Mouse (Mus musculus) telencephalon, adult 2 months (tissue): ENCODE data around the gene Atp8b3.

ENCODE experiments used
- DNase-seq: peaks from one replicate; pipeline ENCODE4 v3.0.0-alpha.2; 2011; ENCODE audit warnings: low read depth, low spot score

The Atp8b3 gene

DNA sequence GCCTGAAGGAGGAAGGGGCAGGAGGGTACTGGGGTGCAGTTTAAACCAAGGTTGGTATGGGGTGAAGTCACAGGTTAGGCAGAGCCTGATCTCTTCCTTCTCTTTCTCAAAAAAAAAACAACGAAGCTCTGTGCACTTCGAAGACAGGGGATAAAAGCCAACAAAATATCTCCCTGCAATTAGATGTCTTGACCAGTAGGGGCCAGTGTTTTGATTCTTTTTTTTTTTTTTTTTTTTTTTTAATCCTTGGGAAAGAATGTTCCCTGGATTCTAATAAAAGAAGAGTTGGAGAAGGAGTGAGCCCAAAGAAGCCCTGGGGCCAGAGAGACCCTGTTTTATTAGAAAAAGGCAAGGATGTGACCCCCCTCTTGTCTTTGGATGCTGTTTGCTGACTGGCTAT lies 19.6 kb downstream of the Atp8b3 start:
- no peak for DNase-seq

GRCm38 (mm10) chr10:80513739-80514138 lies 25.2 kb downstream of the Atp8b3 start:
- no peak for DNase-seq

DNA sequence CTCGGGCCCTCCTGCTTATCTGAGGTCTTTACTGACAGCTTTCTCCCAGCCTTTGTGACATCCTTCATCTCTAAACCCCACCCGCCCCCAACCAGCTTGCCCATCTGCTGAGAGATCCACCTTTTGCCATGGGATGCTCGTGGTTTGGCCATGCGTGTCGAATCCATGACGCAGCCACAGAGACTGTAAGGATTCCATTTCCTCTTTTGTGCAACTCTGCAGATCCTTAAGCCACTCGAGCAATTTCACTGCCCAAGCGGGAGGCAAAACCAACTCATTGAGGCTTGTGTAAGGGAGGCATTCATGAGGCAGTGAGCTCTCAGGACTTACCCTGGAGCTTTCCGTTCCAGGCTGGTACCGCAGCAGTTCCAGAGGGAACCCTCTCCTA lies 28.7 kb downstream of the Atp8b3 start:
- DNase-seq = no peak

- DNase-seq = peak; percentile 23
These were observed 29.3 kb downstream of the Atp8b3 start for GRCm38 (mm10) chr10:80509412-80510272.

DNA sequence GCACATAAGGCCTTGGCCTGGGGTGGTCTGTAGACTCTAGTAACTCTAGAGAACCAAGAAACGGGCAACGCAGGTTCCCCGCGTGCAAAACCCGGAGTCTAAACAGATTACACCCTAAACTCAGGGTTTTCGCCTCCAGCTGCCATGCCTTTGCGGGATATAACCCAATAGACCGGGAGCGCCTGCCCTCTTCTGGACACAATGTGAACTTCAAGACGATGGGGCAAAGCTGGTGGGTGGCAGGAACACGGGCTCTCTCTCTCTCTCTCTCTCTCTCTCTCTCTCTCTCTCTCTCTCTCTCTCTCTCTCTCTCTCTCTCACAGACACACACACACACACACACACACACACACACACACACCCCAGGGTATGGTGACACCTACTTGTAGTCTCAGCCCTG lies 32.7 kb downstream of the Atp8b3 start:
- peak; percentile 4 for DNase-seq

DNA sequence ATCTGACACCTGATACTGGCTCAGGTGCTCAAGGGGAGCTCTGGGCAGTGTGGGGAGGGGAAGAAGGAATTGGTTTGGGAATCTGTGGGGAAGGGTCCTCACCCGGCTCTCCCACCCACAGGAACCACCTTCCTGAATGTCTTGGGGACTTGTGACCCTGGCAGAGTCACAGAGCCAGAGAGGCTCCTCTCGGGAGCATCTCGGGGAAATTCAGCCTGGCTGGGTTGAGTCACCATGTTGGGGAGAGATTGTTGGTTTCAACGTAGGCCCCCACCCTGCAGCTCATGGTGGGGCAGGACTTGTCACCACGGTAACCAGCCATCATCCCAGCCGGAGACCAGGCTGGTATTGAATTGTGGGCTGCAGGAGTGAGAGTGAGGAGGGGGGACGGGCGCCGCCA lies 34.2 kb downstream of the Atp8b3 start:
- no peak for DNase-seq

GRCm38 (mm10) chr10:80503599-80504220 lies 35.2 kb downstream of the Atp8b3 start:
- DNase-seq = no peak

GRCm38 (mm10) chr10:80502819-80503314 lies 36.1 kb downstream of the Atp8b3 start:
- no peak for DNase-seq

DNA sequence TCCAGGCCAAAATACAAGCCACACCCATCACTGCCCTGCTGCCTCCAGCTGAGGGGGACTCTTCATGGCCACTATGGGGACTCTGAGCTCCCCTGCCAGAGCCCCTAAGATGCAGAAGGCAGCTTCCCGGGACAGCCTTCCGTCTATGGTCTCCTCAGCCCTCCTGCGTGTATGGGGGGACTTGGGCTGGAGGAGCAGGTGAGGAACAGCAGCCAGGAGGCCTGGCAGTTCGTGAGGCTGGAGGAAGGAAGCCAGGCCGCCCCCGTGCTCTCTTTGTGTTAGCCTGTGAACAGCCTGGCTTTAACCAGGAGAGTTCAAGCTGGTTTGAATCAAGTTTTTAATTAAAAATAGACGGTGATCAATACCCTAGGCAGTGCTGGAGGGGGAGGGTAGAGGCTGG lies 36.6 kb downstream of the Atp8b3 start:
- no peak for DNase-seq

DNA sequence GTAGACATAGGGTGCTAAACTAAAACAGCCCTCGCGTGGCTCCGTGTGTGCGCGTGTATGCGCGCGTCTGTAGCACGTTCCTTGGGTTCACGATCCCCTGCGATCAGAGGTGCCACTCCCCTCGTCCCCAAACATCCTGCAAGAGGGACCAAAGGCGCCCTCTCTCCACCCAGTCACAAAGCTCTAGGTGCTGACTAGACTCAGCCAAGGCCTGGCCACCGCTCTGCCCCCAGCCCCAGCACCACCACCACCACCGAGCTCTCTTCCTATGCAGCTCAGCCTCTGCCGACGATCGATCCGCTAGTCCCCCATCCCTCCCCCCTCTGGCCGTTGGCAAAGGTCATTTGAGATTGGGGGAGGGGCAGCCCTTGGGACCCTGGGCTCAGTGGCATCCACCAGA lies 42.5 kb downstream of the Atp8b3 start:
- no peak for DNase-seq

- DNase-seq = no peak
These were observed 43.0 kb downstream of the Atp8b3 start for GRCm38 (mm10) chr10:80495901-80496300.

GRCm38 (mm10) chr10:80494732-80495131 lies 44.2 kb downstream of the Atp8b3 start, which contains the start of gene Onecut3:
TSS of gene Onecut3 (plus strand) at chr10:80494835.
- DNase-seq = no peak

GRCm38 (mm10) chr10:80490051-80490450 lies 48.9 kb downstream of the Atp8b3 start:
- DNase-seq = no peak

GRCm38 (mm10) chr10:80486862-80487379 lies 52.0 kb downstream of the Atp8b3 start:
- no peak for DNase-seq

- DNase-seq = no peak
These were observed 57.9 kb downstream of the Atp8b3 start for GRCm38 (mm10) chr10:80481002-80481401.

GRCm38 (mm10) chr10:80478531-80478930 lies 60.4 kb downstream of the Atp8b3 start:
- DNase-seq = no peak

DNA sequence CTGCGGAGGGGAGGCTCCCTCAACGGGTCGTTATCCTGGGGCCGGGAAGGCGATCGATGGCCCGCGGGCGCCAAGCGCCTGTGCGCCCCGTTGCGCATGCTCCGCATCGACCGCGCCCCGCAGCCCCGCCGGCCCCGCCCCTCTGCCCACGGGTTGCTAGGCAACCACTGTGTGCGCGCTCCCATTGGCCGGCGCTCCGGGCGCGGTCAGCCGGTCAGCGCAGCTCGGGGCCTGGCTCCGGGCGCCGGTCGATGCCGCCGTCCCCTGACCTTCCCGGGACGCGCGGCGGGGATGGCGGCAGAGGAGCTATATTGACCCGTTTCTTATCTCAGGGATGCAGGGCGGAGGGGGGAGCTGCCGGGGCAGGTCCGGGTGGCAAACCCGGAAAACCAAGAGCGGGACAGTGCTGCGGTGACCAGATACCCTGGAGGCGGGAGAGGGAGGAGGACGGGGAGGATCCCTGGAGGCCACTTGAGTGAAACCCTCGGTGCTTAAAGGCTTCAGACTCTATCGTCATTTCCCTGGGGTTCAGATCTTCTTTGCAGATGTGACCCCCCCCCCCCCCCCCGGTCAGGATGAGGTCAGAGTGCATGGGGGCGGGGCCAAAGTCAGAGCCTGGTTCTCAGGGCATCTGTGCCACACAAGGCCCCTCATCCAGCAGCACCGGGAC lies 63.5 kb downstream of the Atp8b3 start:
- peak; percentile 29 for DNase-seq
